ENCODE assay signal across 14 mouse cellular contexts in genomic region chr14:32439744-32440143, GRCm38 (mm10). TPM values are rescaled to one million over a fixed set of nuclear protein-coding genes. Genes with fewer than 3 reads are reported as not detected.
A peak's percentile ranks its signal among the peaks of the same experiment; 100 is the strongest.
DNase-seq lines count a peak whose midpoint lies in the region; ATAC-seq and TF ChIP-seq lines count a peak whose summit lies in the region.
"Had no signal": no experiment of that assay in that cellular context is flagged by ENCODE, and none has a peak within 500 bp of the region (broad histone marks: within the 10 kb centered on the region; RNA-seq: fewer than 3 reads in every experiment).

No protein-coding gene starts in this region.

- no peaks in the 10 kb centered on the region for H3K79me2 ChIP-seq in liver, adult 2 months (ENCODE audit: control insufficient read depth, insufficient read depth, low read length)

- H3K36me3 ChIP-seq in liver, adult 2 months (ENCODE audit: control insufficient read depth, insufficient read depth, low read length), result no peaks in the 10 kb centered on the region
- H3K36me3 ChIP-seq in liver, postnatal 0 days (replicated peaks; ENCODE audit: insufficient read depth, low read length), result no peaks in the 10 kb centered on the region
- H3K36me3 ChIP-seq in embryonic facial prominence, embryonic 14.5 days (ENCODE audit: control insufficient read depth, insufficient read depth, low read length), result no peaks in the 10 kb centered on the region
- H3K36me3 ChIP-seq in hindbrain, embryonic 15.5 days, result no peaks in the 10 kb centered on the region
- H3K36me3 ChIP-seq in neural tube, embryonic 13.5 days, result no peaks in the 10 kb centered on the region
- H3K36me3 ChIP-seq: limb, embryonic 10.5 days; lung, embryonic 15.5 days had no signal

- TF ChIP-seq CTCF in liver, adult 2 months (IDR thresholded peaks at IDR 0.05; ENCODE audit: low read depth, low read length), result no peak
- TF ChIP-seq CTCF in liver, postnatal 0 days (IDR thresholded peaks at IDR 0.05; ENCODE audit: low read depth), result no peak

- TF ChIP-seq EP300 in liver, postnatal 0 days (IDR thresholded peaks at IDR 0.05; ENCODE audit: low read depth), result no peak

- no peaks in the 10 kb centered on the region for H3K4me1 ChIP-seq in liver, adult 2 months (ENCODE audit: control insufficient read depth, insufficient read depth, low read length)
- H3K4me1 ChIP-seq in liver, postnatal 0 days (ENCODE audit: insufficient read depth), result no peaks in the 10 kb centered on the region
- H3K4me1 ChIP-seq in embryonic facial prominence, embryonic 14.5 days (ENCODE audit: control insufficient read depth, insufficient read depth, low read length), result no peaks in the 10 kb centered on the region
- no peaks in the 10 kb centered on the region for H3K4me1 ChIP-seq in hindbrain, embryonic 15.5 days (replicated peaks)
- H3K4me1 ChIP-seq in neural tube, embryonic 13.5 days (replicated peaks), result peaks cover 23% of the 10 kb centered on the region
- H3K4me1 ChIP-seq: lung, embryonic 15.5 days had no signal

- H3K27ac ChIP-seq in liver, adult 2 months (replicated peaks; ENCODE audit: insufficient read depth, low read depth, low read length), result no peak overlapping the region
- H3K27ac ChIP-seq in liver, postnatal 0 days (ENCODE audit: low read depth), result no peak overlapping the region
- no peak overlapping the region for H3K27ac ChIP-seq in embryonic facial prominence, embryonic 14.5 days (replicated peaks; ENCODE audit: low read depth, low read length)
- no peak overlapping the region for H3K27ac ChIP-seq in hindbrain, embryonic 15.5 days (replicated peaks)
- 0 out of 2 replicates have a peak overlapping the region, but pooled peaks have one; percentile 33 for H3K27ac ChIP-seq in neural tube, embryonic 13.5 days (replicated peaks)
- H3K27ac ChIP-seq: limb, embryonic 10.5 days; lung, embryonic 15.5 days had no signal

- DNase-seq in liver, adult 2 months (ENCODE audit: extremely low read depth, low read depth, low spot score), result peak; percentile 1
- no peak for DNase-seq in liver, postnatal 0 days
- peak; percentile 27 for DNase-seq in embryonic facial prominence, embryonic 14.5 days (ENCODE audit: low spot score)
- no peak for DNase-seq in lung, postnatal 36 days
- DNase-seq in cerebellum, adult 11-12 months, result no peak
- DNase-seq: right cerebral cortex, postnatal 25 days had no signal

- TF ChIP-seq POLR2A in liver, adult 2 months (IDR thresholded peaks at IDR 0.05; ENCODE audit: extremely low read depth, insufficient read depth, low read length), result no peak

- no peak overlapping the region for H3K9ac ChIP-seq in liver, adult 2 months (ENCODE audit: low read depth, low read length)
- H3K9ac ChIP-seq in liver, postnatal 0 days (replicated peaks), result no peak overlapping the region
- no peak overlapping the region for H3K9ac ChIP-seq in embryonic facial prominence, embryonic 14.5 days (ENCODE audit: low read depth, low read length)
- H3K9ac ChIP-seq in hindbrain, embryonic 15.5 days, result no peak overlapping the region
- H3K9ac ChIP-seq in neural tube, embryonic 13.5 days, result no peak overlapping the region
- H3K9ac ChIP-seq: lung, embryonic 15.5 days had no signal

- no peak overlapping the region for H3K4me2 ChIP-seq in liver, postnatal 0 days (ENCODE audit: low read depth, low read length)
- no peak overlapping the region for H3K4me2 ChIP-seq in embryonic facial prominence, embryonic 14.5 days (ENCODE audit: low read depth, low read length)
- H3K4me2 ChIP-seq in hindbrain, embryonic 15.5 days, result no peak overlapping the region
- H3K4me2 ChIP-seq in neural tube, embryonic 13.5 days, result no peak overlapping the region
- H3K4me2 ChIP-seq: heart, embryonic 11.5 days; lung, embryonic 15.5 days had no signal

- H3K27me3 ChIP-seq in liver, adult 2 months (ENCODE audit: control insufficient read depth, insufficient read depth, low read length), result no peaks in the 10 kb centered on the region
- H3K27me3 ChIP-seq in liver, postnatal 0 days (ENCODE audit: insufficient read depth, low read length), result no peaks in the 10 kb centered on the region
- H3K27me3 ChIP-seq in embryonic facial prominence, embryonic 14.5 days (replicated peaks; ENCODE audit: control insufficient read depth, insufficient read depth, low read length), result no peaks in the 10 kb centered on the region; the same call in 1 of the 2 replicates
- no peaks in the 10 kb centered on the region for H3K27me3 ChIP-seq in hindbrain, embryonic 15.5 days
- H3K27me3 ChIP-seq in neural tube, embryonic 13.5 days, result peaks cover 18% of the 10 kb centered on the region
- H3K27me3 ChIP-seq: lung, embryonic 15.5 days had no signal

- WGBS in liver, adult 2 months, result 34% methylated on average over 3 of the region's 3 CpGs
- 18% methylated on average over 3 of the region's 3 CpGs for WGBS in liver, postnatal 0 days (ENCODE audit: insufficient replicate concordance)
- 44% methylated on average over 3 of the region's 3 CpGs for WGBS in embryonic facial prominence, embryonic 14.5 days
- WGBS in hindbrain, embryonic 15.5 days, result 22% methylated on average over 3 of the region's 3 CpGs
- WGBS in neural tube, embryonic 13.5 days, result 19% methylated on average over 3 of the region's 3 CpGs

- no peaks in the 10 kb centered on the region for H3K9me3 ChIP-seq in liver, postnatal 0 days (ENCODE audit: low read length)
- no peaks in the 10 kb centered on the region for H3K9me3 ChIP-seq in embryonic facial prominence, embryonic 14.5 days (ENCODE audit: control insufficient read depth, low read length)
- H3K9me3 ChIP-seq in hindbrain, embryonic 15.5 days, result no peaks in the 10 kb centered on the region
- H3K9me3 ChIP-seq in neural tube, embryonic 13.5 days, result no peaks in the 10 kb centered on the region
- H3K9me3 ChIP-seq: limb, embryonic 10.5 days; lung, embryonic 15.5 days had no signal

- ATAC-seq in liver, postnatal 0 days, result no peak
- peak; percentile 44; the same call in 1 of the 2 replicates for ATAC-seq in embryonic facial prominence, embryonic 14.5 days (ENCODE audit: low read depth)
- ATAC-seq in hindbrain, embryonic 15.5 days (ENCODE audit: low FRiP score, low read depth), result peak; percentile 48; the same call in 1 of the 2 replicates
- peak; percentile 75 for ATAC-seq in neural tube, embryonic 13.5 days (ENCODE audit: low read depth)
- ATAC-seq in megakaryocyte-erythroid progenitor cell, adult 5-6 weeks (replicated peaks; ENCODE audit: low FRiP score, low TSS enrichment, poor library complexity, severe bottlenecking), result no peak

- H3K4me3 ChIP-seq in liver, adult 2 months (ENCODE audit: insufficient read depth, low read depth, low read length), result no peak overlapping the region
- no peak overlapping the region for H3K4me3 ChIP-seq in liver, postnatal 0 days (ENCODE audit: low read depth, low read length)
- H3K4me3 ChIP-seq in embryonic facial prominence, embryonic 14.5 days (ENCODE audit: low read depth, low read length), result no peak overlapping the region
- no peak overlapping the region for H3K4me3 ChIP-seq in hindbrain, embryonic 15.5 days
- no peak overlapping the region for H3K4me3 ChIP-seq in neural tube, embryonic 13.5 days
- H3K4me3 ChIP-seq: limb, embryonic 10.5 days; lung, embryonic 15.5 days; myocyte had no signal

RNA-seq across cellular contexts. Expression of gene Slc18a3, which starts 24.9 kb away (rescaled TPM):
- not detected in 2 replicates for total RNA-seq in liver, adult 2 months (2014; rRNA removed)
- not detected in 2 replicates for polyA plus RNA-seq in liver, adult 2 months (2012; rRNA removed)
- polyA plus RNA-seq in liver, postnatal 0 days (2015; fragmentation: Nextera tagmentation; extraction: Ambion mirVana), result not detected in 2 replicates
- 0.67 and 0.84 TPM in 2 replicates for polyA plus RNA-seq in embryonic facial prominence, embryonic 14.5 days (2014; fragmentation: Nextera tagmentation; extraction: Ambion mirVana)
- 18.5 and 19.4 TPM in 2 replicates for polyA plus RNA-seq in hindbrain, embryonic 15.5 days (2015; fragmentation: Nextera tagmentation; extraction: Ambion mirVana)
- 30.1 and 33.6 TPM in 2 replicates for polyA plus RNA-seq in neural tube, embryonic 13.5 days (2015; fragmentation: Nextera tagmentation; extraction: Ambion mirVana)
- not detected in 2 replicates for total RNA-seq in megakaryocyte-erythroid progenitor cell, adult 5-6 weeks (2014; fragmentation: Nextera tagmentation)
- total RNA-seq in megakaryocyte-erythroid progenitor cell, adult 5-6 weeks (2017), result not detected in 2 replicates
- polyA plus RNA-seq: heart, embryonic 11.5 days; kidney, embryonic 14.5 days; limb, embryonic 10.5 days; myocyte had no signal

RNA-seq across cellular contexts. Expression of gene Chat, which starts 26.0 kb away (rescaled TPM):
- not detected in 2 replicates for total RNA-seq in liver, adult 2 months (2014; rRNA removed)
- not detected in 2 replicates for polyA plus RNA-seq in liver, adult 2 months (2012; rRNA removed)
- polyA plus RNA-seq in liver, postnatal 0 days (2015; fragmentation: Nextera tagmentation; extraction: Ambion mirVana), result not detected in 2 replicates
- not detected in 2 replicates for polyA plus RNA-seq in embryonic facial prominence, embryonic 14.5 days (2014; fragmentation: Nextera tagmentation; extraction: Ambion mirVana)
- polyA plus RNA-seq in hindbrain, embryonic 15.5 days (2015; fragmentation: Nextera tagmentation; extraction: Ambion mirVana), result 3.0 TPM in 2 replicates
- 4.0 and 5.0 TPM in 2 replicates for polyA plus RNA-seq in neural tube, embryonic 13.5 days (2015; fragmentation: Nextera tagmentation; extraction: Ambion mirVana)
- total RNA-seq in megakaryocyte-erythroid progenitor cell, adult 5-6 weeks (2014; fragmentation: Nextera tagmentation), result not detected in 2 replicates
- not detected in 2 replicates for total RNA-seq in megakaryocyte-erythroid progenitor cell, adult 5-6 weeks (2017)
- polyA plus RNA-seq: heart, embryonic 11.5 days; limb, embryonic 10.5 days; myocyte had no signal

RNA-seq across cellular contexts. Expression of gene 1700024G13Rik, which starts 51.6 kb away (rescaled TPM):
- total RNA-seq in liver, adult 2 months (2014; rRNA removed), result not detected in 2 replicates
- not detected in 2 replicates for polyA plus RNA-seq in liver, adult 2 months (2012; rRNA removed)
- polyA plus RNA-seq in liver, postnatal 0 days (2015; fragmentation: Nextera tagmentation; extraction: Ambion mirVana), result not detected in 2 replicates
- polyA plus RNA-seq in embryonic facial prominence, embryonic 14.5 days (2014; fragmentation: Nextera tagmentation; extraction: Ambion mirVana), result 1.2 TPM in 1 of 2 replicates, not detected in the other
- polyA plus RNA-seq in hindbrain, embryonic 15.5 days (2015; fragmentation: Nextera tagmentation; extraction: Ambion mirVana), result 0.33 and 0.61 TPM in 2 replicates
- polyA plus RNA-seq in neural tube, embryonic 13.5 days (2015; fragmentation: Nextera tagmentation; extraction: Ambion mirVana), result 0.24 TPM in 1 of 2 replicates, not detected in the other
- not detected in 2 replicates for total RNA-seq in megakaryocyte-erythroid progenitor cell, adult 5-6 weeks (2014; fragmentation: Nextera tagmentation)
- not detected in 2 replicates for total RNA-seq in megakaryocyte-erythroid progenitor cell, adult 5-6 weeks (2017)
- polyA plus RNA-seq: heart, embryonic 11.5 days; kidney, embryonic 14.5 days; limb, embryonic 10.5 days; myocyte had no signal

Comparison
In these comparisons a context has a peak if more than half of its experiments do, and no peak if none do; other contexts are left out.
1. DNase-seq: peak in liver, adult 2 months (single experiment) and embryonic facial prominence, embryonic 14.5 days (single experiment); none in liver, postnatal 0 days (single experiment), lung, postnatal 36 days (single experiment) and cerebellum, adult 11-12 months (single experiment).
2. ATAC-seq: peak in embryonic facial prominence, embryonic 14.5 days (single experiment), hindbrain, embryonic 15.5 days (single experiment) and neural tube, embryonic 13.5 days (single experiment); none in liver, postnatal 0 days (single experiment) and megakaryocyte-erythroid progenitor cell, adult 5-6 weeks (single experiment).
3. RNA of gene Slc18a3, which starts 24.9 kb away (polyA plus RNA-seq): 30.1 to 33.6 TPM in neural tube, embryonic 13.5 days and 18.5 to 19.4 TPM in hindbrain, embryonic 15.5 days; 0.67 to 0.84 TPM in embryonic facial prominence, embryonic 14.5 days, not detected in liver, adult 2 months and not detected in liver, postnatal 0 days; every median in the first group is over 10 times any median in the second.